Mouse (Mus musculus): Measurements from ENCODE around the gene Met. TPM values are rescaled to one million over a fixed set of nuclear protein-coding genes. Genes with fewer than 3 reads are reported as not detected.

Gene Met
- total and polyA plus RNA-seq, 3 experiments: 0.76 to 1.4 (median 1.3) TPM

- Histone ChIP-seq H3K27ac (no peak overlapping the region), H3K4me1 (ENCODE audit: control insufficient read depth, insufficient read depth, low read length) (no peaks in the 10 kb centered on the region), H3K4me3 (no peak overlapping the region), H3K79me2 (replicated peaks; ENCODE audit: control insufficient read depth, insufficient read depth, low read length) (no peaks in the 10 kb centered on the region), H3K36me3 (ENCODE audit: control insufficient read depth, insufficient read depth, low read length) (no peaks in the 10 kb centered on the region), H3K9ac (ENCODE audit: low read depth, low read length) (no peak overlapping the region), H3K27me3 (ENCODE audit: control insufficient read depth, insufficient read depth, low read length) (no peaks in the 10 kb centered on the region)
- 79% methylated on average over 3 of the region's 3 CpGs for WGBS
- DNase-seq: no peak
- TF ChIP-seq EP300 (IDR thresholded peaks at IDR 0.05; ENCODE audit: insufficient read depth, low read depth, low read length) (no peak), POLR2A (IDR thresholded peaks at IDR 0.05; ENCODE audit: insufficient read depth, low read depth, low read length) (no peak), CTCF (IDR thresholded peaks at IDR 0.05) (no peak)
- intact Hi-C loops (cut with DNase I): no loop called here
These were observed 41.9 kb downstream of the Met start for GRCm38 (mm10) chr6:17505530-17505929.

- no peak for DNase-seq
- Histone ChIP-seq H3K79me2 (replicated peaks; ENCODE audit: control insufficient read depth, insufficient read depth, low read length) (no peaks in the 10 kb centered on the region), H3K9ac (ENCODE audit: low read depth, low read length) (no peak overlapping the region), H3K27me3 (ENCODE audit: control insufficient read depth, insufficient read depth, low read length) (no peaks in the 10 kb centered on the region), H3K4me1 (ENCODE audit: control insufficient read depth, insufficient read depth, low read length) (no peaks in the 10 kb centered on the region), H3K27ac (no peak overlapping the region), H3K4me3 (no peak overlapping the region), H3K36me3 (ENCODE audit: control insufficient read depth, insufficient read depth, low read length) (no peaks in the 10 kb centered on the region)
- 78% methylated on average over 2 of the region's 2 CpGs for WGBS
- TF ChIP-seq EP300 (IDR thresholded peaks at IDR 0.05; ENCODE audit: insufficient read depth, low read depth, low read length) (no peak), POLR2A (IDR thresholded peaks at IDR 0.05; ENCODE audit: insufficient read depth, low read depth, low read length) (no peak), CTCF (IDR thresholded peaks at IDR 0.05) (no peak)
- intact Hi-C loops (cut with DNase I): no loop called here
These were observed 43.2 kb downstream of the Met start for GRCm38 (mm10) chr6:17506831-17507230.

GRCm38 (mm10) chr6:17508184-17508583, 44.6 kb downstream of the Met start:
- TF ChIP-seq POLR2A (IDR thresholded peaks at IDR 0.05; ENCODE audit: insufficient read depth, low read depth, low read length): no peak
- no peak for TF ChIP-seq EP300 (IDR thresholded peaks at IDR 0.05; ENCODE audit: insufficient read depth, low read depth, low read length)
- no peak for TF ChIP-seq CTCF (IDR thresholded peaks at IDR 0.05)

GRCm38 (mm10) chr6:17508604-17509372, 45.2 kb downstream of the Met start:
- H3K4me3 ChIP-seq: no peak overlapping the region
- no peaks in the 10 kb centered on the region for H3K27me3 ChIP-seq (ENCODE audit: control insufficient read depth, insufficient read depth, low read length)
- intact Hi-C loops (cut with DNase I): no loop called here
- no peak for TF ChIP-seq POLR2A (IDR thresholded peaks at IDR 0.05; ENCODE audit: insufficient read depth, low read depth, low read length)
- TF ChIP-seq CTCF (IDR thresholded peaks at IDR 0.05): no peak
- no peak for TF ChIP-seq EP300 (IDR thresholded peaks at IDR 0.05; ENCODE audit: insufficient read depth, low read depth, low read length)
- H3K36me3 ChIP-seq (ENCODE audit: control insufficient read depth, insufficient read depth, low read length): no peaks in the 10 kb centered on the region
- H3K4me1 ChIP-seq (ENCODE audit: control insufficient read depth, insufficient read depth, low read length): no peaks in the 10 kb centered on the region
- DNase-seq: no peak
- no peak overlapping the region for H3K27ac ChIP-seq
- H3K79me2 ChIP-seq (replicated peaks; ENCODE audit: control insufficient read depth, insufficient read depth, low read length): no peaks in the 10 kb centered on the region
- no peak overlapping the region for H3K9ac ChIP-seq (ENCODE audit: low read depth, low read length)
- WGBS: 73% methylated on average over 9 of the region's 9 CpGs

More at GRCm38 (mm10) chr6:17508184-17508583, 44.6 kb downstream of the Met start:
- Histone ChIP-seq H3K4me1 (ENCODE audit: control insufficient read depth, insufficient read depth, low read length) (no peaks in the 10 kb centered on the region), H3K79me2 (replicated peaks; ENCODE audit: control insufficient read depth, insufficient read depth, low read length) (no peaks in the 10 kb centered on the region), H3K27ac (no peak overlapping the region), H3K4me3 (no peak overlapping the region), H3K36me3 (ENCODE audit: control insufficient read depth, insufficient read depth, low read length) (no peaks in the 10 kb centered on the region), H3K27me3 (ENCODE audit: control insufficient read depth, insufficient read depth, low read length) (no peaks in the 10 kb centered on the region), H3K9ac (ENCODE audit: low read depth, low read length) (no peak overlapping the region)
- intact Hi-C loops (cut with DNase I): no loop called here
- 65% methylated on average over 5 of the region's 5 CpGs for WGBS
- DNase-seq: no peak

- Histone ChIP-seq H3K9ac (ENCODE audit: low read depth, low read length) (no peak overlapping the region), H3K4me3 (no peak overlapping the region), H3K27ac (no peak overlapping the region), H3K36me3 (ENCODE audit: control insufficient read depth, insufficient read depth, low read length) (no peaks in the 10 kb centered on the region), H3K4me1 (ENCODE audit: control insufficient read depth, insufficient read depth, low read length) (peaks cover 2% of the 10 kb centered on the region), H3K27me3 (ENCODE audit: control insufficient read depth, insufficient read depth, low read length) (no peaks in the 10 kb centered on the region), H3K79me2 (replicated peaks; ENCODE audit: control insufficient read depth, insufficient read depth, low read length) (no peaks in the 10 kb centered on the region)
- intact Hi-C loops (cut with DNase I): no loop called here
- DNase-seq: no peak
- WGBS: 93% methylated on average over 15 of the region's 15 CpGs
- no peak for TF ChIP-seq EP300 (IDR thresholded peaks at IDR 0.05; ENCODE audit: insufficient read depth, low read depth, low read length)
- no peak for TF ChIP-seq POLR2A (IDR thresholded peaks at IDR 0.05; ENCODE audit: insufficient read depth, low read depth, low read length)
- no peak for TF ChIP-seq CTCF (IDR thresholded peaks at IDR 0.05)
These were observed 49.8 kb downstream of the Met start for GRCm38 (mm10) chr6:17513381-17513780.

GRCm38 (mm10) chr6:17515775-17516460, 52.3 kb downstream of the Met start:
- TF ChIP-seq POLR2A (IDR thresholded peaks at IDR 0.05; ENCODE audit: insufficient read depth, low read depth, low read length) (no peak), CTCF (IDR thresholded peaks at IDR 0.05) (no peak), EP300 (IDR thresholded peaks at IDR 0.05; ENCODE audit: insufficient read depth, low read depth, low read length) (no peak)
- no peak overlapping the region for H3K4me3 ChIP-seq
- DNase-seq: no peak
- peaks cover 2% of the 10 kb centered on the region for H3K4me1 ChIP-seq (ENCODE audit: control insufficient read depth, insufficient read depth, low read length)
- no peaks in the 10 kb centered on the region for H3K27me3 ChIP-seq (ENCODE audit: control insufficient read depth, insufficient read depth, low read length)
- no peaks in the 10 kb centered on the region for H3K36me3 ChIP-seq (ENCODE audit: control insufficient read depth, insufficient read depth, low read length)
- 27% methylated on average over 7 of the region's 7 CpGs for WGBS
- no peak overlapping the region for H3K9ac ChIP-seq (ENCODE audit: low read depth, low read length)
- H3K27ac ChIP-seq: no peak overlapping the region
- H3K79me2 ChIP-seq (replicated peaks; ENCODE audit: control insufficient read depth, insufficient read depth, low read length): no peaks in the 10 kb centered on the region
- intact Hi-C loops (cut with DNase I): no loop called here

All from heart, adult 2 months (tissue).